Mouse (Mus musculus): Measurements from ENCODE around the gene Cpm. TPM values are rescaled to one million over a fixed set of nuclear protein-coding genes. Genes with fewer than 3 reads are reported as not detected.

Gene Cpm
- total RNA-seq, 4 experiments from 2014 or later: 7.6 to 8.4 (median 8.1) TPM

- no peak for DNase-seq (ENCODE audit: low spot score in 2 of 2)
Measured at GRCm38 (mm10) chr10:117684298-117685170, 55.2 kb downstream of the Cpm start.

- DNase-seq (ENCODE audit: low spot score in 2 of 2): no peak
Measured at GRCm38 (mm10) chr10:117685171-117685848, 56.0 kb downstream of the Cpm start.

- no peak for DNase-seq (ENCODE audit: low spot score in 2 of 2)
Measured at GRCm38 (mm10) chr10:117685849-117686591, 56.7 kb downstream of the Cpm start.

DNA sequence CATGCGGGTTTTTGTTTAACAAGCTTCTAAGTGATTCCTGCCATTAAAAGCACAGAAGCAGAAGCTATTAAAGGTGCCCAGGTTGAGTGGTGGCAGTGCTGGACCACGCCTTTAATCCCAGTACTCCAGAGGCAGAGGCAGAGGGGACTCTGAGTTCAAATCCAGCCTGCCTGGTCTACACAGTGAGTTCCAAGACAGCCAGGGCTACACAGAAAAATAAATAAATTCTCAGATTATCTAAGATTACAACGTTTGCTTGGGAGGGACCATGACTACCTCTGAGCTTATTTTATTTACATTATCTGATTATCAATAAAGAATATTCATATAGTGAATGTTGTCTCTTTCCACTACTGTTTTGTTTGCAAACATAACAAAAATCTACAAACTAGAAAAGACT, 57.7 kb downstream of the Cpm start:
- no peak for DNase-seq (ENCODE audit: low spot score in 2 of 2)

GRCm38 (mm10) chr10:117687577-117687976, 58.3 kb downstream of the Cpm start:
- DNase-seq (ENCODE audit: low spot score in 2 of 2): no peak

- DNase-seq (ENCODE audit: low spot score in 2 of 2): no peak
Measured at GRCm38 (mm10) chr10:117688204-117689151, 59.2 kb downstream of the Cpm start.

- DNase-seq (ENCODE audit: low spot score in 2 of 2): no peak
Measured at GRCm38 (mm10) chr10:117689297-117690100, 60.2 kb downstream of the Cpm start.

DNA sequence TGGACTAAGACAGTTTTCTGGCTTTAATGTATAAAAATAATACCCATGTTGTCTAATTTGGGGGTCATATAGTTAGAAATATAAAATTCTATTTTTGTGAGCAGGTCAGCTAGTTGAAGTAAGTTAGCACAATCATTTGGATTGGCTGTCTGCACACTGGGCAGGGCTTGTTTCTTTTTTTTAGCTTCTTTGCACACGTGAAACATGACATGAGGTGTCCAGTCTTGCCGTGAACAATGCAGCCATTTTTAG, 60.7 kb downstream of the Cpm start:
- DNase-seq (ENCODE audit: low spot score in 2 of 2): no peak

DNA sequence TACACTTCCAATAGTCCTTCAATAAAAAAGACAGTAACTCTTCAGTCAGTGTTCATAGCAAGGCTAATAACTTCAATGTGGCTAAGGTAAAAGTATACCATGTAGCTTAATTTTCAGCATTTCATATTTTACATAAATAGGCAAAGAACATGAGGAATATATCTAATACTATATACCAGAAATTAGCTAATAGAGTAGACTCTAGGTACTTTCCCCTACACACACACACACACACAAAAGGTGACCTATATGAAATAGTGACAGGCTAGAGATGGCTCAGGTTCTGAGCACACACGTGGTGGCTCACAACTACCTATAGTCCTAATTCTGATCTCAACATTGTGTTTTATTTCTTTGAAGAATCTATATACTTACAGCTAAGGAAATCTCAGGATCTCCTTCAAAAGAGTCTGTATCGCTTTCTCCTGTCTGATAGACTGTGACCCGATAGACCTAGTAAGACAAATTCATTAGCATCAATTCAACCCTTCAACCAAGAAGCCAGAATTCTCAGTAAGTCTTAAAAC, 61.5 kb downstream of the Cpm start:
- no peak for DNase-seq (ENCODE audit: low spot score in 2 of 2)

GRCm38 (mm10) chr10:117691389-117691968, 62.2 kb downstream of the Cpm start:
- DNase-seq (ENCODE audit: low spot score in 2 of 2): no peak

DNA sequence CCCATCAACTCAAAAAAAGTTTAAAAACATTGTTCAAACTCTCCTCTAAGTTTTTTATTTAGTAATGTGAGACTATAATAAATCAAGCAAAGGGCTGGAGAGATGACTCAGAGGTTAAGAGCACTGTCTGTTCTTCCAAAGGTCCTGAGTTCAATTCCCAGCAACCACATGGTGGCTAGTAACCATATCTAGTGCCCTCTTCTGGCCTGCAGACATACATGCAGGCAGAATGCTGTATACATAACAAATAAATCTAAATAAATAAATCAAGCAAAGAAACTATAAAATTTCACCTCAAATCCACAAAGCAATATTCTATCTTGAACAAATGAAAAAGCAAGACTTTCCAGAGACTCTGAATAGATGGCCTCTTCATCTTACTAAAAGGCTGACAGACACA, 62.9 kb downstream of the Cpm start:
- no peak for DNase-seq (ENCODE audit: low spot score in 2 of 2)

DNA sequence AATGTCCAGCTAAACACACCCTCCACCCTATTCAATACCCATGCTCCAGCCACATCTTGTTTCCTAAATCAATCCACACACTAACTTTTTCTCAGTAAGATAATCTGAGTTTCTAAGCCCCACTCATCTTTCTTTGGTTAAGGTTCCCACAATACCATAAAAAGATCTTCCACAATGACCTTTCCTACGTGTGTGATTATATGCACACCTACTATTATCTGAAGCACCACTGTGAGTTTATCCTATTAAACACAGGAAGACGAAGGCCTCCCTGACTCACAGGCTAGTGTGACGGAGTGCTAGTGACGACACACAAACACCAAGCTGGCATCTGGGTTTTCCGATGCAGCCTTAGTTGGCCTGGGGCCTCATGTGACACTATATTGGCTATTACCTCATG, 63.7 kb downstream of the Cpm start:
- no peak for DNase-seq (ENCODE audit: low spot score in 2 of 2)

DNA sequence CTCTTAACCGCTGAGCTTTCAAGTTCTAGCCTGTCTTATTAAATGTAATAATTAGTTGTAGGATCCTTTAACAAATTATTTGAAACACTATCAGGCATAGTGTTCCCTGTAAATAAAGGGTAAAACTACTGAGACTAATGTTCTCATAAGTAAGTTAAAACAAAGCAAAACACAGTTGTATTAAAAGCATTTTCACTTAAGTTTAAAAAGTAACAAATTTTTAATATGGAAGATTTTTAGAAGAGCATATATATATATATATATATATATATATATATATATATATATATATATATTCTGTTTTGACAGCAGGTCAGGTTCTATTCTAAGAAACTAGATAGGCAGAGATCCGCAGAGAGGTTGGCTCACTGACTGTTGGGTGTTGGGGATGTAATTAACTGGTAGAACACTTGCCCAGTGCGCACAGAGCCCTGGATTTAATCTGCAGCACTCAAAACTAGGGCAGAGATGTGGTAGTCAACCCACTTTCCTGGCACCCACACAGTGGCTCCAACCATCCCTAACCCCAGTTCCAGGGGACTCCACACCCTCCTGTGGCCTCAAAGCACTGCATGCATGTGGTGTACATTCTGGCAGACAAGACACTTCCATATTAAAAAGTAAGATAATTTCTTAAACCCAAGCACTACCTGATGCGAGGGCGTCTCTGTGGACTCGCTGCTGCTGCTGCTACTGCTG, 65.1 kb downstream of the Cpm start:
- DNase-seq (ENCODE audit: low spot score in 2 of 2): no peak

- no peak for DNase-seq (ENCODE audit: low spot score in 2 of 2)
Measured at GRCm38 (mm10) chr10:117695027-117695426, 65.7 kb downstream of the Cpm start.

DNA sequence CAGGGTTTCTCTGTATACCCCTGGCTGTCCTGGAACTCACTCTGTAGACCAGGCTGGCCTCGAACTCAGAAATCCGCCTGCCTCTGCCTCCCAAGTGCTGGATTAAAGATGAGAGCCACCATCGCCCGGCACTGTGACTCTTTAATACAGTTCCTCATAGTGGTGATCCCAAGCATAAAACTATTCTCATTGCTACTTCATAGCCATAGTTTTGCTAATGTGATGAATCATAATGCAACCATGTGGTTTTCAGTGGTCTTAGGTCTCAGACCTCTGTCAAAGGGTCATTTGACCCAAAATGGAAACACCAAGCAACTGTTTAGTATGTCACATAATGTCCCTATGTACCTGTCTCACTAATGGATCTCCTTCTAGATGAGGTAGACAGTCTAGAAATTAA, 66.3 kb downstream of the Cpm start:
- no peak for DNase-seq (ENCODE audit: low spot score in 2 of 2)

DNA sequence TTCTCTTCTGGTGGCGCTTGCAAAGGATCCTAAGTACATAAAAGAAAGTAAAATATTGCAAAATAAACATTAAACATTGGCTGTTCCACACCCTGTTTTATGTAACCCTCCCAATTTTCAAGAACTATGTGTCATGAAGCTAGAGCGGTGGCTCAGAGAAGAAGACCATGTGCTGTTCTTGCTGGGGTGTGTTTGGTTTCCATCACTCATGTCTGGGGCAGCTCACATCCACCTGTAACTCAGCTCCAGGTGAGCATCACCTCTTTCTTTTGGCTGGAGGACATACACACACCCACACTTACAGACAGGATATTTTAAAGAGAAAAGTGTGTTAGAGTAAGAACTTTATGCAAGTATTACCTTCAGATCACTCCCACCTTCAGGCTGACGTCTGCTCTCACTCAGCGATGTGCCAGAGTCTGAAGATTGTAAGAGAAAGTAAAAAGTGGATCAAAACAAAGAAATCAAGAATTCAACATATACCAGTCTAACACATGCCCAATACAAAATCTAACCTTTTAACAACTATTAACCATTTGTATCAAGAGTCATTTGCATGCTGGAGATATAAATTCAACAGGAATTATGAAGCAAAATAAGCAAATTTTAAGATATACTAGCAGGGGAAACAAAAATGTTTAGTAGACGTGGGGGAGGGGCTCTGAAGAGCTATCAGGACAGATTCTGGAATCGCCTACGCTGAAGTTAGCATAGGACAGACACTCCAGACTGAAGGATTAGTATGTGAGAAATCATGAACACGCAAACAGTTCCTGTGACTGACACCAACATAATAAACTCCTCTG, 66.9 kb downstream of the Cpm start:
- DNase-seq (ENCODE audit: low spot score in 2 of 2): no peak

DNA sequence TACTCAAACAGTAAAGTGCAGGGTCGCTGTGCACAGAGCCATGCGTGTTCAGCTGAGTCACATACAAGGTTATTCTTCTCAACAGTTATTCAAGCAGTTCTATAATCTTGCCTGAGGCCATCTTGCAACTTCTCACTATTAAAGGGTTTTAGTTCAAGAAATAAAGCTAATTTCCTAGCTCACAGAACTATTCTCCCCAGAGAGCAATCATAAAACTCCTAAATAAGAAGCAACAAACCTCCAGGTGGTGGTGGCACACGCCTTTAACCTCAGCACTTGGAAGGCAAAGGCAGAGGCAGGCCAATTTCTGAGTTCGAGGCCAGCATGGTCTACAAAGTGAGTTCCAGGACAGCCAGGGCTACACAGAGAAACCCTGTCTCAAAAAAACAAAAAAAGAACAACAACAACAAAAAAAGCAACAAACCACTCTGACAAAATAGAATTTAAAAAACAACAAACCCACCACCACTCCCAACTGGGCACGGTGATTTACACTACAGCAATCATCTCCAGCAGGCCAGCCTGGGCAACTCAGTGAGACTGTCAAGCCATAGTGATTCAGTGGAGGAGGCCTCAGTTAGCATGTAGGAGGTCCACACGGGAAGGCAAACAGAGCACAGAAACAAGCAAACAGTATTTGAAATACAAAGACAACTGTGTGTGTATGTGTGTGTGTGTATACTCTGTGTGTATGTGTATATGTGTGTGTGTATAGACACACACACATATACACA, 67.7 kb downstream of the Cpm start:
- no peak for DNase-seq (ENCODE audit: low spot score in 2 of 2)
